Mouse (Mus musculus) testis, adult 10 weeks (tissue): Measurements from ENCODE around the gene Shisa4. TPM values are rescaled to one million over a fixed set of nuclear protein-coding genes. Genes with fewer than 3 reads are reported as not detected.

Experiments
- polyA plus RNA-seq: library from polyadenylated mRNA; stranded (reverse); fragments of 350-450 nt; fragmentation: Illumina TruSeq; extraction: RNeasy Lipid Tissue Mini Kit (QIAGEN cat#74804); gene quantifications from one replicate; pipeline ENCODE4 v1.2.3, GENCODE M21; 2014; ENCODE audit warnings: low read depth, low replicate concordance

Shisa4 gene
- not detected for polyA plus RNA-seq

DNA sequence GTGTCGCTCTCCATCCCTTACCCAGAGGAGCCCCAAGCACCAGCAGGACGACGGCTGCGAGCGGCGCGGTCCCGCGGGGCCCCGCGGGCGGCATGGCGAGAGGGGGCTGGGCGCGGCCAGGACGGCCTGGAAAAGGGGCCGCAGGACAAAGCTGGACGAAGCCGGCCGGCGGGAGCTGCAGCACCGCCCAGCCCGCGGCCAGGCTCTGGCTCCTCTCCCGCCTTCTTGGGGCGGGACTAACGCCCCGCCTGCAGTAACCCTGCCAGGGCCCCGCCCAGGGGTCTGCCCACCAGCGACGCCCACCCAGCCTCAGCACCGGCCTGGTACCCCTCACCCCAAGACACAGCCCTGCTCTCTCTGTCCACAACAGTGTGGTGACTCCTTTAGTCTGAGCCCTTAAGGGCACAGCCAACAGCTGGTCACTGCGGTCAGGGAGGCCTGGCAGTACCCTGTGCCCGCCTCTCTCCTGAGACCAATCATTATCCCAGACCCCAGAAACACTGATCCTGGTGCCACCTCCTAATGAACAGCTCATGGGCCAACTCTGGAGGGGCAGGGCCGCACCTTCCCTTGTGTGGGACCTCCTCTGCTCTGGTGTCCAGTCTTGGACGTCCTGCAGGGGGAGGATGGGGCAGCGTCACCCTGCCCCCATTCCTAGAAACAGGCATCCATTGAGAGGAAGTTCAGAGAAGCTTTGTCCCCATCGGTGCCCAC, at the start of gene Shisa4:
TSS of gene Shisa4 (minus strand) at position 370 of the 714 bp plus-strand sequence.

GRCm38 (mm10) chr1:135324571-135324970, 50.5 kb downstream of the Shisa4 start, which contains the start of gene Lmod1:
Gene Lmod1, plus strand, starts transcription at chr1:135324807.

Other genes with a start within 250 kb of the Shisa4 start
- gene Ptpn7, start 242.5 kb downstream of the Shisa4 start, polyA plus RNA-seq, result 0.90 TPM
- 6.6 TPM for gene Arl8a, start 228.4 kb downstream of the Shisa4 start, polyA plus RNA-seq
- not detected for gene Gpr37l1, start 207.6 kb downstream of the Shisa4 start, polyA plus RNA-seq
- gene Elf3, start 116.7 kb downstream of the Shisa4 start, polyA plus RNA-seq, result not detected
- 13.6 TPM for gene Rnpep, start 91.2 kb downstream of the Shisa4 start, polyA plus RNA-seq
- 44.9 TPM for gene Timm17a, start 61.5 kb downstream of the Shisa4 start, polyA plus RNA-seq
- 0.46 TPM for gene Lmod1, start 50.4 kb downstream of the Shisa4 start, polyA plus RNA-seq
- 18.3 TPM for gene Ipo9, start 55.3 kb upstream of the Shisa4 start, polyA plus RNA-seq
- gene Nav1, start 232.1 kb upstream of the Shisa4 start, polyA plus RNA-seq, result 1.1 TPM